Mouse (Mus musculus): Measurements from ENCODE around the gene Fto. TPM values are rescaled to one million over a fixed set of nuclear protein-coding genes. Genes with fewer than 3 reads are reported as not detected.
A peak's percentile ranks its signal among the peaks of the same experiment; 100 is the strongest.

Fto gene
- polyA plus RNA-seq, 1 experiment: 144 TPM

DNA sequence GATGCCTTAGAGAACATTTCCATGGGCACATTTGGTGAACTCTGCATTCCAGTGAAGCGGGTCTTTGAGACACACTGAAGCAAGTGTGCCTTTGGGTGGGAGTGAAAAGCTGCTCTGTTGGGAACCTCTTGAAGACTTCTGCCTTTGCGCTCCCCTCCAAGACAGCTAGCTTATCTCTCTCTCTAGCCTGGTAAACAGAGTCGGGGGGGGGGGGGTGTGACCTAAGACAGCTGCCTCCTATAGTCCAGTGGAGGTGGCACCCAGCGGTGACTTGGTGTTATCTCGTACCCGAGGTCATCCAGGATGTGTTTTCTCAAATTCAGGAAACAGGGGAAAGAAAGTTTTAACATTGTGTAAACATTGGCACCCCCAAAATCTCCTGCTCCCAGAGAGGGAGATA lies 204.8 kb downstream of the Fto start:
- DNase-seq (ENCODE audit: low read depth): no peak
- TF ChIP-seq CTCF (IDR thresholded peaks at IDR 0.05; ENCODE audit: borderline replicate concordance, extremely low read depth, insufficient read depth, insufficient read length) (no peak), POLR2A (IDR thresholded peaks at IDR 0.05; ENCODE audit: borderline replicate concordance, extremely low read depth, insufficient read depth, insufficient read length, poor library complexity, severe bottlenecking) (no peak)

DNA sequence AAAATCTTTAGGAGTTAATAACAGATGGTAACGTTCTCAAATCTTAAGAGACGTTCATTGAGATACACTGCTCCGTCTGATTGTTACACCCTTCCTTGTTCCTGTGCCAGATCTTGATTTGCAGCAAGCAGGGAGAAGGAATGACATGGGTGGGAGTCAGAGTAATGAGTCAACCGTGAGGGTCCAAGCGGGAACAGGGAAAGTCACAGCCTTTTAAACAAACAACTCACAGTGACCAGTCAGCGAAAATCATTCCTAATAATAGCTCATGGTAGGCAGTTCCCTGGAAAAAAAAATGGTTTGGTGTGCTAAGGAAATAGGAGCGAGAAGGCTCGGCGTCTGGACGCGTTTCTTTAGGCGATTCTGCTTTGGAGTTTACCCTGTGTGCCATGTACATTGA lies 208.9 kb downstream of the Fto start:
- TF ChIP-seq POLR2A (IDR thresholded peaks at IDR 0.05; ENCODE audit: borderline replicate concordance, extremely low read depth, insufficient read depth, insufficient read length, poor library complexity, severe bottlenecking) (no peak), CTCF (IDR thresholded peaks at IDR 0.05; ENCODE audit: borderline replicate concordance, extremely low read depth, insufficient read depth, insufficient read length) (no peak)
- DNase-seq (ENCODE audit: low read depth): no peak

DNA sequence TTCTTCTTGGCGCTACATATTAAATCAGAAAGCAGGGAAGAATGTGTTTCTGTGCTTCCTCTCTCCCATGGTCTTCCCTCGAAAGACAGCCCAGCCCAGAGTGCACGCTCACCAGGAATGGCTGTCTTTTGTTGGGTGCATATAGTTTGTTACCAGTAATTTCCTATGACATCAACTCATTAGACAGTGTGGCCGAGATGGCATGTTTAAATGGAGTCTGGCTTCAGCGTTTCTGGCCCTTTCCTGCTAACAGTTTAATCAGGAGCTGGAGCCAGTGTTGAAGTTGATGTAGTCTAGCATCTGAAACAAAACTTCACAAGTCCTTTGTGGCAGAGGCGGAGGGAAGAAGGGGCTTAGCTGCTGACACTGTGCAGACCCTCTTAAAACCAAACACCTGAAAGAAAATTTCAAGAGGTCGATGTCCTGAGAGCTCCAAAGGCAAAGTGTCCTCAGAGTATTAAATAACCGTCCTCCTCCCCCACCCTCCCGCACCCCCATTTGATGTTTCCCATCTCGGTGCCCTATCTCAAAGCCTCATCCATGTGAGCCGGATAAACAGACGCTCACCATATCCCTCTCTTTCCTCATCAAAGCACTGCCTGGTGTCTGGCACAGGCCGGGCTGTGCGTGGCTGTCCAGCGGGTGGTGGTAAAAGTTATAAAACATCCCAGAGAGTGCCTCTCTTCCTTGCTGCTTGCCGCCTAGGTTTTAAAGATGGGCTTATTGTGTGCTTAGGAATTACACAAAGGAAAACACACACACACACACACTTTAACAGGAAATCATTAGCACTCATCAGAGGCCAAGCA lies 210.9 kb downstream of the Fto start:
- DNase-seq (ENCODE audit: low read depth): no peak
- no peak for TF ChIP-seq POLR2A (IDR thresholded peaks at IDR 0.05; ENCODE audit: borderline replicate concordance, extremely low read depth, insufficient read depth, insufficient read length, poor library complexity, severe bottlenecking)
- TF ChIP-seq CTCF (IDR thresholded peaks at IDR 0.05; ENCODE audit: borderline replicate concordance, extremely low read depth, insufficient read depth, insufficient read length): no peak

DNA sequence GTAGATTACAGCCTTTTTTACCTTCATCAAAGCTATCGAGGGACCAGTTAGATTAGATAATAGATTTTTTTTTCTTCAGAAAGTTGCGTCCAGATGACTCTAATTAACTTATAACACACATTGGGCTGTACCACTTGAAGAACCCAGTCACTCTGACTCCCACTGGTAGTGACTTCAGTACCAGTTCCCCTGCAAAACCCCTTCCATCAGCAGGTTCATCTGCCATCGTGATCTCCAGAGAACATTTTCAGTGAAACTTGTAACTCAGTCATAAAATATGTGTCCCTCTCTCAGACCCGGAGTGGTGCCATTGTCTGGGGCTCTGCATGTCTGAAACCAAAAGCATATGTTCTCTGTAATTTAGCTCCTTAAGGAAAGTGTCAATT lies 211.5 kb downstream of the Fto start:
- no peak for DNase-seq (ENCODE audit: low read depth)
- no peak for TF ChIP-seq CTCF (IDR thresholded peaks at IDR 0.05; ENCODE audit: borderline replicate concordance, extremely low read depth, insufficient read depth, insufficient read length)
- no peak for TF ChIP-seq POLR2A (IDR thresholded peaks at IDR 0.05; ENCODE audit: borderline replicate concordance, extremely low read depth, insufficient read depth, insufficient read length, poor library complexity, severe bottlenecking)

DNA sequence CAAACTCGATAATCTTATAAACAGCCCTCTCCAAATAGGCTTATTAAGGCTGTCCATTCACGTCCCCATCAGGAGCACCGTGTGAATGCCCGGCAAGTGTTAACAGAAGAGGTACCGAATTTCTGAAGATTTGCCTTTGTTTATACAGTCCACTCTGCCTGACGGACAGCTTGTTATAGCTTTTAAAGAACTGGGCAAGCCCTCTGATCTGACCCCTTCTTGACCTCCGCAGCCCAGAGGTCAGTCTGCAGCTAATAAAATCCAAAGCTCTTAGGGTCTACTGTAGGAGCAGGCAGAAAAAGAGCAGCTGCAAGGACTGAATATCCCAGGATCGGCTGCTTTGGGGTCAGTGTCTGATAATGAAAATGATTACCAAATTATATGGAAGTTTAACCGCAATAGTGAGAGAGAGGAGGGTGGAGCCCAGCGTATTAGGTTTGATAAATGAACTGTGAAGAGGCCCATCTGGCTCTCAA lies 212.1 kb downstream of the Fto start:
- TF ChIP-seq POLR2A (IDR thresholded peaks at IDR 0.05; ENCODE audit: borderline replicate concordance, extremely low read depth, insufficient read depth, insufficient read length, poor library complexity, severe bottlenecking): no peak
- no peak for TF ChIP-seq CTCF (IDR thresholded peaks at IDR 0.05; ENCODE audit: borderline replicate concordance, extremely low read depth, insufficient read depth, insufficient read length)
- DNase-seq (ENCODE audit: low read depth): peak; percentile 53

DNA sequence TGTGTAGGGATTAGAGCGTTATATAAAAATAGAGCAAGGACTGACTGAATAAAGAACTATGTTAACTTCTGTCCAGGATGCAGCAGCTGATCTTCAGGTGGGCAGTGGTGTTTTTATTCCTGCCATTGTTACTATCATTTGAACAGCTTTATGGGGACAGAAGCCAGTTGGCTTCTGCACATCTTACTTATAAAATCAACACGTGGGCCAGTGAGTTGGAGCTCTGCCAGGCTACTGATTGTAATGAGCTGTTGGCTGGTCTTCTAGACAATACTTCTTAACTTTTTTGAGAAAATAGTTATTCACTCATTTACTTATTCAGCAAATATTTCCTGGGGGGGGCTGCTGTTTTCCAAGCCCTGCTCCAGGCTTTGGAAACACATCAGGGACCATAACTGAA lies 215.6 kb downstream of the Fto start:
- TF ChIP-seq CTCF (IDR thresholded peaks at IDR 0.05; ENCODE audit: borderline replicate concordance, extremely low read depth, insufficient read depth, insufficient read length): no peak
- no peak for TF ChIP-seq POLR2A (IDR thresholded peaks at IDR 0.05; ENCODE audit: borderline replicate concordance, extremely low read depth, insufficient read depth, insufficient read length, poor library complexity, severe bottlenecking)
- DNase-seq (ENCODE audit: low read depth): no peak

DNA sequence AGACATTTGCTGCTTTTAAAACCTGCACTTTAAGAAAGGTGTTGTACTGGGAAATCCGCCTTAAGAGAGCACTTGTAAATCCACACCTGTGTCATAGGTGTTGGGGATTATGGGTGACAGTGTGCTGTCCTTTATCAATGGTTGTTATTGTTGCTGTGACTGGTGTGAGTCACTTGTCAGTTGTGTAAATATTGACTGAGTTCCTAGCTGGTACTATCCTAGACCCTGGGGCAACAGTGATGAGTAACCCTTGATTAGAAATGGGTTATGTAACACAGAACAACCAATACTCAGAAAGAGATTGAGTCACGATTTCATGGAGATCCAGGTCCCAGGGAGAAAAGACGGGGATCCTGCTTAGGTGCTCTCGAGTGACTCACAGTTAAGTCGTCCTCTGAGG lies 216.4 kb downstream of the Fto start:
- TF ChIP-seq CTCF (IDR thresholded peaks at IDR 0.05; ENCODE audit: borderline replicate concordance, extremely low read depth, insufficient read depth, insufficient read length) (no peak), POLR2A (IDR thresholded peaks at IDR 0.05; ENCODE audit: borderline replicate concordance, extremely low read depth, insufficient read depth, insufficient read length, poor library complexity, severe bottlenecking) (no peak)
- DNase-seq (ENCODE audit: low read depth): no peak

DNA sequence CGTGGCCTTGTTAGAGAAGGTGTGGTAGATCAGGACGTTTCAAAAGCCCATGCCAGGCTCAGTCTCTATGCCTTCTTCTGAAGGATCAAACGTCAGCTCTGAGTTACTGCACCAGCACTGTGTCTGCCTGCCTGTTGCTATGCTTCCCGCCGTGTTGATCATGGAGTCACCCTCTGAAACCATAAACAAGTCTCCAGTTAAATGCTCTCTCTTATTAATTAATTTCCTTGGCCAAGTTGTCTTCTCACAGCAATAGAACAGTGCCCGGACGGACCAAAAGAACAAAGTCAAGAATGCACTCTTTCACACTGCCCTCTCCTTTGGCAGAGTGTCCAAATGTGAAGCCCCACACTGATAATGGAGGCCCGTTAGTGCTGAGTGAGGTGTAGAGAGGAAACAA lies 217.3 kb downstream of the Fto start:
- TF ChIP-seq POLR2A (IDR thresholded peaks at IDR 0.05; ENCODE audit: borderline replicate concordance, extremely low read depth, insufficient read depth, insufficient read length, poor library complexity, severe bottlenecking): no peak
- TF ChIP-seq CTCF (IDR thresholded peaks at IDR 0.05; ENCODE audit: borderline replicate concordance, extremely low read depth, insufficient read depth, insufficient read length): no peak
- DNase-seq (ENCODE audit: low read depth): no peak

DNA sequence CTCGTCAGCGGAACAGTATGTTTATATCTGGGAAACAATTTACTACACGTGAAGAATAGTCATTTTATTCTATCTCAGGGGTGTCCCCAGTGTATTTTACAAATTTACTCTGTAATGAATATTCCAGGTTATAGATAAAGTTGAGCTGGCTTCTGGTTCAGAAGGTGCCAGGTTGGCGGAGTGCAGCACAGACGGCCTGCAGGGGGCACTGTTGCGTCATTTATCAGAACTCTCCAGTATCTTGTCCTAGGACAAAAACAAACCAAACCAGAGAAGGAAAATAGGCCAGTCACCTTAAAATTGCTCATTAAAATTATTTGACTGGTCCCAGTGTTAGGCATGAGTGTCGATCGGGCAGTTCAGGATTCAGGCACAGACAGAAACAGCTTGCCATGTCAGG lies 218.6 kb downstream of the Fto start:
- TF ChIP-seq POLR2A (IDR thresholded peaks at IDR 0.05; ENCODE audit: borderline replicate concordance, extremely low read depth, insufficient read depth, insufficient read length, poor library complexity, severe bottlenecking) (no peak), CTCF (IDR thresholded peaks at IDR 0.05; ENCODE audit: borderline replicate concordance, extremely low read depth, insufficient read depth, insufficient read length) (peak; percentile 90)
- DNase-seq (ENCODE audit: low read depth): peak; percentile 84

DNA sequence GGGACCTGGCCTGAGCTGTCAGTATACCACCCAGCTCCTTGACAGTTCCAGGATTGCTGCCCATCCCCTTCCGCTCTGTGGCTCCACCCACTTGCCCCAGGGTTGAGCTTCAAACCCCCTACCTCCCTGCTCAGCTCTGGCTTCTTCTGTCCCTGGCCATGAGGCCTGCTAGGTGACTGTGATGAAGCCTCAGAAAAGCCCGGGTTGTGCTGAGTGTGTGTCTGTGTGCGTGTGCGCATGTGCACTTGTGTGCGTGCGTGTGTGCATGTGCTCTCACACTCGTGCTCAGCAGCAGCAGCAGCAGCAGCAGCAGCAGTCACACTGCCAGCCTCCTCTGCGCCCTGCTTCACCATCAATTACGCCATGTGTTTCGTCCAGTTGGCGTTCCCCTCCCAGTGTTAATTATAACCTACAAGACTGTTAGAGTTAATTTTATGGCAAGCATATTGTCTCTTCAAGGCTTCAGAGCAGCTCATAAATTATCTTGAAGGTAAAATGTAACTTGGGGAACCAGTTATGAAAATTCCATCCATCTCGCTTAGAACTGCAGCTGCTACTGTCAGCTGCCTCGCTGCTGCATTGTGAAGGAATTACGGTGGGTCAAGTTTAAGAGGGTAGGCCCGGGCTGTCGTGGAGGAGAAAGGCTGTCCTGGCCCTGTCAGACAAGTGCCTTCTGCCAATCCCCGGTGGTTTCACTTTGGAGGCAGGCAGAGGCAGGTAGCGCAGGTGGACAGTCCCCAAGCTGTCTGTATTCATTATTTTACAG lies 219.5 kb downstream of the Fto start:
- DNase-seq (ENCODE audit: low read depth): no peak
- no peak for TF ChIP-seq POLR2A (IDR thresholded peaks at IDR 0.05; ENCODE audit: borderline replicate concordance, extremely low read depth, insufficient read depth, insufficient read length, poor library complexity, severe bottlenecking)

DNA sequence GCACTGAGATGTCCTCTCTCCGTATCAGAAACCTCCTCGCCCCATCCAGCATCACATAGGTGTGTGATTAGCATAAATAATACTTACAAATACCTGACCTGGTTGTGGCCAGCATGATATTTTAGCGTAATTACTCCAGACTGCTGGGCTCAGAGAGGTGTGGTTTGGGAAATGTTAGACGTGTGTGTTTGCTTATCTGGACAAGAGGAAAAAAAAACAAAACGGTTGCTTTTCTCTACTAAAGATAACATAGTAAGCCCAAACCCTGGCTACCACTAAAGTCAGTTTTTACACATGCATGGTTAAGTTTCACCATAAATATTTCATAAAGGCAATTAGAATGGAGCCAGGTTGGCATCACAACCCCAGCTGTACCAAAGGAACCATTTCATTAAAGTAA lies 221.4 kb downstream of the Fto start:
- no peak for DNase-seq (ENCODE audit: low read depth)
- TF ChIP-seq POLR2A (IDR thresholded peaks at IDR 0.05; ENCODE audit: borderline replicate concordance, extremely low read depth, insufficient read depth, insufficient read length, poor library complexity, severe bottlenecking) (no peak), CTCF (IDR thresholded peaks at IDR 0.05; ENCODE audit: borderline replicate concordance, extremely low read depth, insufficient read depth, insufficient read length) (no peak)

DNA sequence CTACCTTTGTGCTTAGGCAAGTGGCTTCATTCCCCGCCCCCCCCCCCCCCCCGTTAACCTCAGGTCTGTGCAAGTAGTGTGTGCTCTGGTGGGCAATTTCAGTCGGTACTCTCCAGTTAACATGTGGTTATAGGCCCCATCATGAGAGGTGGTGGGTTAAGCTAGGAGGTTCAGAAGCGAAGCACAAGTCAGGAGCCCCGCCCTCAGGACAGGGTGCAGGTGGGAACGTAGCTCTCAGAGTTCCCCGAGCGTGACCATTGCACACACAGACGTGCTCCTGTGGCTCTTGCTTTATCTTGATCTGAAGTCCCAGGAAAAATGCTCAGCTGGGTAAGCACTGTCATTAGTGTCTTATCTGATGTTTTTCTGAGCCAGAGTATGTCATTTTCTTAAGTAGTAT lies 224.8 kb downstream of the Fto start:
- TF ChIP-seq CTCF (IDR thresholded peaks at IDR 0.05; ENCODE audit: borderline replicate concordance, extremely low read depth, insufficient read depth, insufficient read length) (no peak), POLR2A (IDR thresholded peaks at IDR 0.05; ENCODE audit: borderline replicate concordance, extremely low read depth, insufficient read depth, insufficient read length, poor library complexity, severe bottlenecking) (no peak)
- DNase-seq (ENCODE audit: low read depth): no peak

Measured in brain, embryonic 14.5 days (tissue).